Mouse (Mus musculus) right cerebral cortex, postnatal 14 days (tissue): ENCODE measurements around the gene Usp6nl.
A peak's percentile ranks its signal among the peaks of the same experiment; 100 is the strongest.

Experiments used
- DNase-seq: peaks from one replicate; pipeline ENCODE4 v3.0.0; 2022

Usp6nl gene

DNA sequence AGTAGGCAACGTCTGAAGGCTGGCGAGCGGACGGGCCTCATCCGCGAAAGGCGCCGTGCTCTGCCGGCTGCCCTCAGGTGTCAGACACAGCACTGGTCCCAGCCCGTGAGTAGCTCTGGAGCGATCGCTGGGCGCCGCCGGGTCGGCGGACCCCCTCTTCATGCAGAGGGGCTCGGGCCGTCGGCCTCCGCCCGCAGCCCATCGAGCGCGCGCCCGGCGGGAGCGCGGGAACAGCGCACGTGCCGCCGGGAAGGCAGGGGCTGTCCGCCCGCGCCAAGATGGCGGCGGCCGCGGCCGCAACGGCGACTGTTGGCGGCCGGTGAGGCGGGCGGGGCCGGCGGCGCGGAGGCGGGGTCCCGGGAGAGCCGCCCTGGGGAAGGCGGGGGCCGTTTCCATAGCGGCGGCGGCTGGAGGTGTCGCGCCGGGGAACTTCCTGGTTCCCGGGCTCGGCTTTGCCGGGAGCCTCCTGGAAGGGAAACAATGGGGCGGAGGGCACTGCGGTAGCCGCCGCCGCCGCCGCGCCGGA is at the start of gene Usp6nl:
TSS of gene Usp6nl (plus strand) at position 292 of the 526 bp plus-strand sequence.
- DNase-seq = peak; percentile 78

- peak; percentile 13 for DNase-seq
Observed at GRCm38 (mm10) chr2:6273392-6273845, 49.0 kb upstream of the Usp6nl start.

GRCm38 (mm10) chr2:6278813-6279530 is 43.5 kb upstream of the Usp6nl start:
- no peak for DNase-seq

GRCm38 (mm10) chr2:6279614-6280301 is 42.7 kb upstream of the Usp6nl start:
- DNase-seq = no peak

- no peak for DNase-seq
Observed at GRCm38 (mm10) chr2:6283569-6283968, 38.9 kb upstream of the Usp6nl start.

GRCm38 (mm10) chr2:6284784-6285183 is 37.7 kb upstream of the Usp6nl start:
- DNase-seq = no peak

GRCm38 (mm10) chr2:6285794-6286193 is 36.7 kb upstream of the Usp6nl start:
- DNase-seq = no peak

- no peak for DNase-seq
Observed at GRCm38 (mm10) chr2:6293825-6294444, 28.5 kb upstream of the Usp6nl start.

DNA sequence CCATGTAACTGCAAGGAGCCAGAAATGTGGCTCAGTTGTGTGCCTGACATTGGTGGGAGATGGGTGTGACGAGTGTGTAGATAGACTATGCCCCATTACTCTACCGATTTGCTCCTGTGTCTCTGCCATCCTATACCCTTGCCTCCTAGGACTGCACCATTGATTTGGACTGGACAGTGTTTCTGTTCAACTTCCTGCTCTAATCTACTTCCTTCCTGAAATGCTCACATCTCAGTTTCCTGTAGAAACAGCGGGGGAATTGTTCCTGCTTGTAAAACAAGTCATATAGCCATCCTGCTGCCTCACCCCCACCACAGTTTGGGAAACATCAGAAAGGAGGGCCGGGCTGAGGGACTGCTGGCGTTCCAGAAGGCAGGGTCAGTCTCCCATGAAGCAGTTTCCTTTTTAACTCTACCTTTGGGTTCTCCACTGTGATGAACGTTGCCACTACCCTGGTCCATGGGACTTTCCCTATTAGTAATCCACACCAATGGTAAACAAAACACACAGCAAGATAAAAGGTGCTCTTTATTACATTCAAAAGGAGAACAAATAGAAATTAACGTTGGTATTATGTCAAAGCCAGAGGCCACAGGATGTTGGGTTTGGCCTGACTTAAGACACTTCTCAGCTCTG is 27.4 kb upstream of the Usp6nl start:
- no peak for DNase-seq

DNA sequence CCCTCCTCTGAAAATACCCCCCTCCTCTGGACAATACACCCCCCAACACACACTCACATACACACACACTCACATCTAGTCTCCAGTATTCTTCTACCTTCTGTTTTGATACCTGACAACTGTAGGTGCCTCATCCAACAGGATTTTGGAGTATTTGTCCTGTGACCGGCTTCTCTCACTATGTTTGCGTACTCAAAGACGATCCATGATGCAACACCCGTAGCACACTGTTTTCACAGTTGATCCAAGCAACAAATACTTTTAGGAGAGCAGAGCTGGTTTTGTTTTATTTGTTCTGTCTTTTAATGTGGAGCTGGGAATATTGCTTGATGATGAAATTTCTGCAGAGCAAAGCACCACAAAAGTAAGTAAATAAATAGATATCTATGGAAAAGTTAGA is 17.7 kb upstream of the Usp6nl start:
- no peak for DNase-seq

- DNase-seq = no peak
Observed at GRCm38 (mm10) chr2:6306861-6307260, 15.6 kb upstream of the Usp6nl start.

DNA sequence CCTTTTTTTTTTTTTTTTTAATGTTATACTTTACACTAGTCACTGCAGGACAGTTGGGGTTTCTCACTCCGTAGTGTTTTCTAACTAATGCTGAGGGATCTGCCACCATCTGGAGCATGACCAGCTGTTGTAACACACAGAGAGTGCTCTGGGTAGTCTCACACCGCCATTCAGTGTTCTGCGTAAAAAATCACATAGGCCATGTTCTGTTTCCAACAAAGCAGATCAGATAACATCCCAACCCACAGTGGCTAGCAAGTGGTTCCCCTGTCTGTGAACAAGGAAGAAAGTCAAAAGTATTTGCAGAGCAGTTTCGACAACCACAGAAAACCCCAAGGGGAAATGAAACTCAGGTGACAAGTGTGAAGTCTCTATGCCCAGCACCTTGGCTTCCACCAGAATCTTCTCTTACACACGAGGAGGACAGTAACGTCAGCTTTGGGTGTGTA is 13.1 kb upstream of the Usp6nl start:
- no peak for DNase-seq

- no peak for DNase-seq
Observed at GRCm38 (mm10) chr2:6312764-6313163, 9.7 kb upstream of the Usp6nl start.

GRCm38 (mm10) chr2:6313733-6314132 is 8.7 kb upstream of the Usp6nl start:
- DNase-seq = no peak

DNA sequence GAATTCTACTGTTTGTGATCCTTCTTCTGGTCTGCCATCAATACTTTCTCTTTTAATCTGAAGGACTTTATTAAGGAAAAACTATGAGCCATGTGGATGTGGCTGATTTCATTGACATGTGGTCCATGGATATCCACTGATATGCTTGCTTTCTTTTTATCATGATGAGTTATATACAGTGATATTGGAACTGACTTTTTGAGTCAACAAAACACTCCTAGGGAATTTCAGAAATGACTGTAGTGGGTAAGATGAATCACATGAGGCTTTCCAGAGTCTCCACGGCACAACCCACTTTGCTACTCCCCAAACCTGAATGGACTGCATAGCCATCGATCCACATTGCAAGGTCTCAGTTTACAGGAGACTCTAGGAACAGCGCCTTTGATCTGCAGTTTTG is 2.3 kb upstream of the Usp6nl start:
- no peak for DNase-seq

DNA sequence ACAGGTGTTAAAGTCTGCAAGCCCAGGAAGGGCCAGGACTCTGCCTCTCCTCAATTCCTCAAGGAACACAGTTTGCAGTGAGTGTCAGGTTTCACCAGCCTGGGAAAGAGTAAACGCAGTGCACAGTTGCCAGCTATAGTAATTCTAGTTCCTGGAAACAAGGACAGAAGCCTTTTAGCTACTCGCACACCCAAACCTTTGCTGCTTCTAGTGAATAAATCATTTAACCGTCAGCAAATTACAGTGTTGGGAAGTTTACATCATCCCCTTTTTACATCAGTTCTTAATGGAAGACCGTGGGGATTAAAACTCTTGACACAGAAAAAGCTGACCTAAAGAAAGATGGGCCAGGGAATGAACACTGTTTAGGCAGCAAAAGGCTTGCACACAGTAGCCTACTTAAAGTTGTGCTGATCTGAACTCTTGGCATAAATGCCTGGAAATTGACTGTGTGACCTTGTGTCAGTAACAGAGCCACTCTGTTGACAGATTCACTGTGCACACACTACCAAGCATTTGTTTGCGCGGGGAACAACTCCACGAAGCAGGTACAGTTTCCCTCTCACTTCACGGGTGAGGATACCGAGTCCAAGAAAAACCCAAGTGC is 595 bp upstream of the Usp6nl start:
- no peak for DNase-seq

- peak; percentile 38 for DNase-seq
Observed at GRCm38 (mm10) chr2:6322938-6323521, 563 bp downstream of the Usp6nl start.

DNA sequence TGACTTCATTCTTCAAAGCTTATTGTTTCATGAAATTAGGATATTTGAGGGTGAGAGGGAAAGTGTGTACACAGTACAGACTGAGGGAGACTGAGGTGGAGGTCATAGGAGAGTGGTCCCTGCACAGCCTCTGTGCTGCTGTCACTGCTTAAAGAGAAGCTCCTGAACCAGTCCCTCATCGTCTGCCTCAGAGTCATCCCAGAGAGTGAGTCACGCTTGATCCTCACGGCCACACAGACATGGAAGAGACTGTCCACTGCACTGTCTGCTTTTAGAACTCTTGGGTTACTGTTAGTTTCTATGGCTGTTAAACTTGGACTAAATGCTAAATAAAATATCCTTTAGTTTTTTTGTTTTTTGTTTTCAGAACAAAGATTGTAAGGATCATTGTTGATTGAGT is 3.2 kb downstream of the Usp6nl start:
- DNase-seq = no peak

- no peak for DNase-seq
Observed at GRCm38 (mm10) chr2:6328927-6329326, 6.5 kb downstream of the Usp6nl start.

DNA sequence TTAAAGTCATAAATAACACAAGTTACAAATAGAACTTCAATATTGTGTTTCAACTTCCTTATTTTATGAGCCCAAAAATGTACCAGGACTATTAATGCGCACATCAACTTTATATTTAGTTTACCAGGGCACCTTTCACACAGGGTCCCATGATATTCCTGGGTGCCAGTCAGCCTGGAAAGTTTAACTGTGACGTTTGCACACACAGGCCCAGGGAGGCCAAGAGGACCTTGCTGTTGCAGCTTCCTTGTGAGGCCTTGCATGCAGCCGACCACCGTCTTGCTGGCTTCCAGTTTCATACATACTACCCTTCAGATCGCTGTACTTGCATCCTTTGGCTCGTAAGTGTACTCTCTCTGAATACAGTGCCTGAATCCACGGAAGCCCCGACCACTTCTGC is 8.3 kb downstream of the Usp6nl start:
- DNase-seq = no peak

- no peak for DNase-seq
Observed at GRCm38 (mm10) chr2:6331324-6332137, 9.1 kb downstream of the Usp6nl start.
